Mouse (Mus musculus) erythroblast, embryonic 14.5 days (primary cell): ENCODE results near the gene Best3. TPM values are rescaled to one million over a fixed set of nuclear protein-coding genes. Genes with fewer than 3 reads are reported as not detected.
A peak's percentile ranks its signal among the peaks of the same experiment; 100 is the strongest.
"Not testable (repeated sequence)": the region's sequence is repeated elsewhere in the genome, so short reads cannot be mapped to it uniquely, and the experiment has no call there.

ENCODE experiments used
- H3K27me3 ChIP-seq: 2 replicates; pipeline ENCODE4 v1.6.1; 2012; ENCODE audit warnings: inconsistent platforms; ENCODE audit not compliant: control insufficient read depth
- H3K36me3 ChIP-seq: 2 replicates; pipeline ENCODE4 v1.6.1; 2012; ENCODE audit warnings: mild to moderate bottlenecking, inconsistent platforms; ENCODE audit not compliant: control insufficient read depth
- H3K4me1 ChIP-seq: 2 replicates; pipeline ENCODE4 v1.6.1; 2012; ENCODE audit warnings: inconsistent platforms; ENCODE audit not compliant: control insufficient read depth
- H3K4me3 ChIP-seq: replicated peaks from 2 replicates; pipeline ENCODE3; 2012; ENCODE audit warnings: moderate library complexity, mild to moderate bottlenecking, inconsistent platforms
- H3K9me3 ChIP-seq: 2 replicates; pipeline ENCODE4 v1.6.1; 2012; ENCODE audit warnings: low read length, inconsistent platforms, mixed read lengths; ENCODE audit not compliant: control insufficient read depth
- GATA1 ChIP-seq: IDR thresholded peaks from 2 replicates; pipeline ENCODE4 v1.6.1; 2012; ENCODE audit warnings: low read length, inconsistent platforms, mixed read lengths
- TAL1 ChIP-seq: IDR thresholded peaks from 3 replicates; pipeline ENCODE4 v1.6.1; 2012; ENCODE audit warnings: low read length, inconsistent platforms, mixed read lengths
- polyA plus RNA-seq: library from polyadenylated mRNA; stranded (reverse); fragments of >175 nt; gene quantifications from 2 replicates; pipeline ENCODE4 v1.2.3, GENCODE M21; 2012

Gene Best3
- polyA plus RNA-seq, 1 experiment, result not detected

DNA sequence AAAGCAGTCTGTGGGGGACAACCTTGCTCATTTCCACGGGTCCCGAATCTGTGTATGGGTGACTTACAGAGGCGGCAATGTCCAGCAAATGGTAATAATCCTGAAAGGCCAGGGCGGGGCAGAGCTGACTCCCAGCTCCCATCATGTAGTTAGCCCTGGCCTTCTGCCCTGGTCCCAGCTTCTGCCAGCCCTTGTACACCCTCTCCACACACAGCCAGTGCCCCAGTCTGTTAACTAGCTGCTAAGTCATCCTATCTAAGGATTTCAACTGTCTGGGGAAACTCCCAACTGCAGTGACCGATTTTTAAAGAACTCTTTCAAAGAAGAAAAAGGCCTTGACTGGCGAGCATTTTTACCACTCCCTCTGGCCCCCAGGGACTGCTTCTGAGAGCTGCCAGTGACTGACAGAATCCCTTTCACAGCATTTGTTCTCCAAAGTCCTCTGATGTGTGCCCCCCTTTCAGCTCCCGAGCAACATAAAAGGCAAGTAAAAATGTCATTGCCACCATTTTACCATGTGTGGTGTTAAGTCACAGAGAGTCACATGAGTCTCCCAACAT, 32.2 kb downstream of the Best3 start:
- peaks cover 2% of the 10 kb centered on the region; the same call in 1 of the 2 replicates for H3K27me3 ChIP-seq
- no peaks in the 10 kb centered on the region for H3K4me1 ChIP-seq
- H3K9me3 ChIP-seq, result peaks cover 16% of the 10 kb centered on the region
- no peaks in the 10 kb centered on the region for H3K36me3 ChIP-seq
- no peak overlapping the region for H3K4me3 ChIP-seq
- TF ChIP-seq GATA1 (no peak), TAL1 (no peak)

DNA sequence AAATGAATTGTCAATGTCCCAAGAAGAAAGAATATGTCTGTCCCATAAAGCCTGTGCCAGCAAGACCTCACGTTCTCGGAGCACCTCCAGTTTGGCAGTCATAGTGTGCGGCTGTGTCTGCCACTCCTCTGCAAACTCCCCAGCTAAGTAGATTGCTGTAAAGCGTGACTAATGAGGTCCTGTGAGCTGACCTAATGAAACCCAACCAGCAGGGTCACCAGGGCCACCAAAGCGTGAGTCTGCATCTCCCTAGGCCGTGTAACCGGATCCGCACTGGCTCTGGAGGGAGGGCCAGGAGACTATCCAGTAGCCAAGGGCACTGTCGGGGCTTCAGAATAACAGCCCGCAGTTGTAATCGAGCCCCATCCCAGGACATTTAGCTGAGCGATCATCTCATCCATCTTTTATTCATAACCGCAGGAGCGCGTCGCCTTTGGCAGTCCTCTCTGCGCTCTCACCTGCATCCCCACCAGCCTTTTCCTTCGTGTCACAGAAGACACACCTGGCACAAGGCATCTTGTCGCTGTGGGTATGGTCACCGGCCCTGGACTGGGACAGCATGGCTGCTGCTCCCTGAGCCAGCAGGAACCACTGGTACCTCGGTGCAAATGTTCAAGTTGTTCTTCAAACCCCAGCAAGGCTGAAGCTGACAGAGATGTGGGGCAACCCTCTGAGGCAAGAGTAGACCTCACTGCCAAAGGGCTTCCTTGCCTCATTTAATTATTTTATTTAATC, 35.1 kb downstream of the Best3 start:
- Histone ChIP-seq H3K9me3 (peaks cover 19% of the 10 kb centered on the region), H3K4me1 (no peaks in the 10 kb centered on the region), H3K27me3 (peaks cover 22% of the 10 kb centered on the region), H3K36me3 (no peaks in the 10 kb centered on the region), H3K4me3 (no peak overlapping the region)
- TF ChIP-seq TAL1 (no peak), GATA1 (no peak)

DNA sequence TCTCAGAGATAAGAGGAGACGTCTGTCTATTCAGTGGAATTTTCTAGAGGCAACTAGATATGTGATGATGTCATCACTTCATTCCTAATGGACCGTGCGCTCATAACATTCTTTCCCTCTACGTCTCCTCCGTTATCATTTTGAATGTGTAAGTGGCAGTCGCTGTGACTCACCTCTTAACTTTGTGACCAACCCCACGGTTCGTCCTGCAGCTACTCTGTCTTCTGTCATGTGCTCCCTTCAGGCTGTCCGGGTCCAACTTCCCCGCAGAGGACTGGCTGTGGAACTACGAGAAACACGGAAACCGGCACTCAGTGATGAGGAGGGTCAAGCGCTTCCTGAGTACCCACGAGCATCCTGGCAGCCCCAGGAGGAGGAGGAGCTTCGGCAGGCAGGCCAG, 37.6 kb downstream of the Best3 start:
- TF ChIP-seq TAL1, result no peak
- TF ChIP-seq GATA1, result no peak
- Histone ChIP-seq H3K36me3 (no peaks in the 10 kb centered on the region), H3K4me1 (no peaks in the 10 kb centered on the region), H3K27me3 (peaks cover 22% of the 10 kb centered on the region), H3K4me3 (no peak overlapping the region), H3K9me3 (peaks cover 3% of the 10 kb centered on the region; the same call in 1 of the 2 replicates)

DNA sequence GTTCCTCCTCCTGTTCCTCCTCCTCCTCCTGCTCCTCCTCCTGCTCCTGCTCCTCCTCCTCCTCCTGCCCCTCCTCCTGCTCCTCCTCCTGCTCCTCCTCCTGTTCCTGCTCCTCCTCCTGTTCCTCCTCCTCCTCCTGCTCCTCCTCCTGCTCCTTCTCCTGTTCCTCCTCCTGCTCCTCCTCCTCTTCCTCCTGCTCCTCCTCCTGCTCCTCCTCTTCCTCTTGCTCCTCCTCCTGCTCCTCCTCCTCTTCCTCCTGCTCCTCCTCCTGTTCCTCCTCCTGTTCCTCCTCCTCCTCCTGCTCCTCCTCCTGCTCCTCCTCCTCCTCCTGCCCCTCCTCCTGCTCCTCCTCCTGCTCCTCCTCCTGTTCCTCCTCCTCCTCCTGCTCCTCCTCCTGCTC, 39.7 kb downstream of the Best3 start:
- not testable (repeated sequence) for H3K9me3 ChIP-seq, H3K36me3 ChIP-seq, H3K4me3 ChIP-seq, H3K4me1 ChIP-seq
- H3K27me3 ChIP-seq, result peaks cover 22% of the 10 kb centered on the region

DNA sequence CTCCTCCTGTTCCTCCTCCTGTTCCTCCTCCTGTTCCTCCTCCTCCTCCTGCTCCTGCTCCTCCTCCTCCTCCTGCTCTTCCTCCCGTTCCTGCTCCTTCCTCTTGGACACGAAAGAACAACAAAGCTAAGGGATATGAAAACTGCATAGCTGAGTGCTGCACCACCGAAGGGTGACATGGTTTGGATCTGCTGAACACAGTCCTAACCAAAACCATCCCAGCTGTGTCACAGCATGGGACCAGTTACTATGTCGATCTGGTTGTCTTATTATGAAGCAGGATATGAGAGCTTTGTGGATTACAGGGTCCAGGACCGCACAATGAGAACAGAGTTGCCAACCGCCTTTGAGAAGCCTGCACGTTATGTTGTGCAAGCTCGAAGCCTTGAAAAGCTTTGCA, 40.1 kb downstream of the Best3 start:
- Histone ChIP-seq H3K36me3 (no peaks in the 10 kb centered on the region), H3K9me3 (peaks cover 3% of the 10 kb centered on the region; the same call in 1 of the 2 replicates), H3K4me3 (no peak overlapping the region), H3K4me1 (no peaks in the 10 kb centered on the region), H3K27me3 (peaks cover 23% of the 10 kb centered on the region)
- no peak for TF ChIP-seq TAL1
- TF ChIP-seq GATA1, result no peak

DNA sequence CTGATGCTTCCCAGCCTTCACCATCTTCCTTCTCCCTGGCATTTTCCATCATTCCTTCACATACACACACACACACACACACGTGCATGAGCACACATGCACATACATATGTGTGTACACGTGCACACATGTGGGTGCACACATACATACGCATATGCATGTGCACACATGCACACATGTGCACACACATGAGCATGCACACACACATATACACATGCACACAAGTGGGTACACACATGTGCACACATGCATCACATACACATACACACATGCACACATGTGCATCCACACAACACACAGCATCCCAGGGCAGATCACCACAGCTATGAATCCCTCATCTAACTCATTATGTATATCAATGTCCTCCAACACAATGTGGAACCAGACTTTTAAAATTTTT, 45.0 kb downstream of the Best3 start:
- peaks cover 2% of the 10 kb centered on the region; the same call in 1 of the 2 replicates for H3K4me1 ChIP-seq
- H3K36me3 ChIP-seq, result no peaks in the 10 kb centered on the region
- no peak overlapping the region for H3K4me3 ChIP-seq
- H3K9me3 ChIP-seq, result no peaks in the 10 kb centered on the region; the same call in 1 of the 2 replicates
- H3K27me3 ChIP-seq, result peaks cover 3% of the 10 kb centered on the region
- TF ChIP-seq TAL1, result no peak
- TF ChIP-seq GATA1, result no peak

DNA sequence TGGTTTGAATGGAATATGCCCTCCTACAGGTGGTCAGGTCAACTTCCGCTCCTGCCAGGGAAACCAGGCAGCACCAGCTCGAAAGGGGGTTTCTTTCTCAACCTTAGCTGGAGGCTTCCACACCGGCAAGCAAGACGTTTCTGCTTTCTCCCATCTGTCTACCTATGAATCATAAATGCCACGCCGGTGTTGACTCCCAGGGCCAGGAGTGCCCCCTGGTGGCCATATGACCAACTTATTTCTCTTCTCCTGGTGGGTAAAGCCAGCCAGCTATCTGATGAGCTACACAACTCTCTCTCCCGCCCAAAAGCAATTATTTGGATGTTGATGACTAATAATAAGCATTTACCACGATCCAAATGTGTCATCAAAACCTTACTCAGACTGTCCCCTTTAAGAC, 47.7 kb downstream of the Best3 start:
- no peak overlapping the region for H3K4me3 ChIP-seq
- TF ChIP-seq TAL1 (no peak), GATA1 (peak; percentile 31; the same call in 1 of the 2 replicates)

DNA sequence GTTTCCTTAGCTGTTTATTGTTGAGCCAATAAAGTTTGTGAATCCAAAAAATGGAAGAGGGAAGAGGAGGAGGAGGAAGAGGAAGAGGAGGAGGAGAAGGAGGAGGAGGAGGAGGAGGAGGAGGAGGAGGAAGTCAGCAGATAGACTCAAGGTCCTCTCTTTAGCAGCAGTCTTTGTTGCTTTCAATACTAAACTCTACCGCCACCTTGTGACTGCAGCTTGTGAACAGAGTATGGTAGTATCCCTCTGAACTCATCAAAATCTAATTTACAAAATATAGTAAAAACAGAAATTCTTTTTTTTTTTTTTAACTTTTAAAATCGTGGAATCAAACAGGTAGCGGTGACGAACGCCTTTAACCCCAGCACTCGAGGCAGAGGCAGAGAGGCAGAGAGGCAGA, 54.2 kb downstream of the Best3 start:
- peaks cover 10% of the 10 kb centered on the region for H3K4me1 ChIP-seq
- no peaks in the 10 kb centered on the region for H3K9me3 ChIP-seq
- no peak overlapping the region for H3K4me3 ChIP-seq
- H3K36me3 ChIP-seq, result no peaks in the 10 kb centered on the region
- TF ChIP-seq GATA1 (no peak), TAL1 (no peak)
- H3K27me3 ChIP-seq, result peaks cover 8% of the 10 kb centered on the region

More for the DNA sequence above, 47.7 kb downstream of the Best3 start:
- Histone ChIP-seq H3K27me3 (peaks cover 3% of the 10 kb centered on the region), H3K9me3 (no peaks in the 10 kb centered on the region), H3K36me3 (no peaks in the 10 kb centered on the region), H3K4me1 (peaks cover 2% of the 10 kb centered on the region; the same call in 1 of the 2 replicates)

DNA sequence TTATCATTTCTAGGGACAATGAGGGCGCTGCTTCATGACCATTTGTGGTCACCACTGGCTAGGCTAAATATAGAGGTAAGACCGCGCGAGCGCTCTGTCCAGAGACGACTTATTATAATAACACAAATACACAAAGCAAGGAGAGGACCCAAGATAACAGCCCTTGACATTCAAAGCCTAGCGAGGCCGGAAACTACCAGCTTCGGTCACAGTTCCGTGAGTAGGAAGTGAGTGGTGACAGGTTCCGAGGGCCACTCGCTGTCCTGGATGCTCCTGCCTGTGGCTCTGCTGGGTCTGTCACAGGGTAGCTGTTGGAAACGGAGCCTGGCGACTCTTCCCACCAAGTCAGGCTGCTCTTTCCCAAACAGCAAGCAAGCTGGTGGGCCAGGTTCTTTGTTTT, 56.2 kb downstream of the Best3 start:
- peaks cover 10% of the 10 kb centered on the region for H3K4me1 ChIP-seq
- H3K36me3 ChIP-seq, result no peaks in the 10 kb centered on the region
- TF ChIP-seq GATA1, result no peak
- TF ChIP-seq TAL1, result no peak
- H3K4me3 ChIP-seq, result no peak overlapping the region
- peaks cover 22% of the 10 kb centered on the region for H3K27me3 ChIP-seq
- H3K9me3 ChIP-seq, result no peaks in the 10 kb centered on the region

DNA sequence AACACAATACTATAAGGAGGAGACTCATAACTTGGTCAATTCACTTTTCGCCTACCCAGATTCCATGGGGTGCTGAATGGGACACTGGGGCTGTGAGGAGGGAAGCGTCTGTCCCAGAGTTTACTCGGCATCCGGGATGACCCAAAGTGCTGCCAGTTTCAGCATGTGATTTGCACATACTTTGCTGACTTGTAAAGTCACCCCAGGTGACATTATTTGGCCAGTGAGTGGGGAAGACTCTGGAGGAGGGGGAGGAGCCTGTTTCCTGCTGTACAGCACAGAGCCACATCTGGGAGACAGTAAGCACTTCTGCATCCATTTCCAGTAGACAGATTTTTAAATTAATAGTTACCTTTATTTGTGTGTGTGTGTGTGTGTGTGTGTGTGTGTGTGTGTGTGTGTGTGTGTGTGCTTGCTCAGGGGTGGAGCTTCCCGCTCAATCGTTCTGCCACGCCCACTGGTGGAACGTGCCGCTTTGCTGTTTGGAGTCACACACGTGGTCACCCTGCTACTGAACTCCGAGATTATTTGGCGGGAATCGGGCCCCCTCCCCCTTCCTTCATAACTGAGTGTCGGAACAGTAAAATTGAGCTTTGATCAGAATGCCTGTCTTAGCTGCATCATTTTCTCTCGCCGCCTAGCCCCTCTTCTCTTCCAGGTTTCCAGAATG, 57.5 kb downstream of the Best3 start:
- H3K4me1 ChIP-seq, result peaks cover 10% of the 10 kb centered on the region
- H3K4me3 ChIP-seq, H3K36me3 ChIP-seq, H3K9me3 ChIP-seq: not testable (repeated sequence)
- peaks cover 22% of the 10 kb centered on the region for H3K27me3 ChIP-seq
